Mouse (Mus musculus): Measurements from ENCODE around the gene Casz1.

The Casz1 gene

GRCm38 (mm10) chr4:148930721-148931229 lies 126.5 kb downstream of the Casz1 start:
- in situ Hi-C loops (cut with MboI, MseI), result no loop called here

- in situ Hi-C loops (cut with MboI, MseI), result no loop called here
These were observed 128.9 kb downstream of the Casz1 start for GRCm38 (mm10) chr4:148933109-148933508.

GRCm38 (mm10) chr4:148935211-148935610 lies 131.0 kb downstream of the Casz1 start:
- in situ Hi-C loops (cut with MboI, MseI), result no loop called here

- in situ Hi-C loops (cut with MboI, MseI), result no loop called here
These were observed 131.9 kb downstream of the Casz1 start for GRCm38 (mm10) chr4:148936111-148936510.

GRCm38 (mm10) chr4:148936727-148937126 lies 132.5 kb downstream of the Casz1 start:
- in situ Hi-C loops (cut with MboI, MseI), result no loop called here

- in situ Hi-C loops (cut with MboI, MseI), result no loop called here
These were observed 134.3 kb downstream of the Casz1 start for GRCm38 (mm10) chr4:148938546-148938945.

- in situ Hi-C loops (cut with MboI, MseI), result no loop called here
These were observed 136.5 kb downstream of the Casz1 start for GRCm38 (mm10) chr4:148940674-148941211.

- in situ Hi-C loops (cut with MboI, MseI), result no loop called here
These were observed 137.1 kb downstream of the Casz1 start for GRCm38 (mm10) chr4:148941321-148941720.

- in situ Hi-C loops (cut with MboI, MseI), result no loop called here
These were observed 138.9 kb downstream of the Casz1 start for GRCm38 (mm10) chr4:148943099-148943498.

GRCm38 (mm10) chr4:148945476-148945881 lies 141.2 kb downstream of the Casz1 start:
- in situ Hi-C loops (cut with MboI, MseI), result no loop called here

GRCm38 (mm10) chr4:148946071-148946470 lies 141.8 kb downstream of the Casz1 start:
- in situ Hi-C loops (cut with MboI, MseI), result no loop called here

- in situ Hi-C loops (cut with MboI, MseI), result no loop called here
These were observed 143.7 kb downstream of the Casz1 start for GRCm38 (mm10) chr4:148947833-148948388.

GRCm38 (mm10) chr4:148950487-148950886 lies 146.3 kb downstream of the Casz1 start:
- in situ Hi-C loops (cut with MboI, MseI), result no loop called here

- in situ Hi-C loops (cut with MboI, MseI), result no loop called here
These were observed 146.9 kb downstream of the Casz1 start for GRCm38 (mm10) chr4:148950932-148951650.

- in situ Hi-C loops (cut with MboI, MseI), result no loop called here
These were observed 147.6 kb downstream of the Casz1 start for GRCm38 (mm10) chr4:148951821-148952291.

GRCm38 (mm10) chr4:148952328-148953222 lies 148.3 kb downstream of the Casz1 start:
- in situ Hi-C loops (cut with MboI, MseI), result no loop called here

GRCm38 (mm10) chr4:148955131-148955813 lies 151.0 kb downstream of the Casz1 start:
- in situ Hi-C loops (cut with MboI, MseI), result no loop called here

- in situ Hi-C loops (cut with MboI, MseI), result no loop called here
These were observed 155.8 kb downstream of the Casz1 start for GRCm38 (mm10) chr4:148960011-148960410.

GRCm38 (mm10) chr4:148961081-148961480 lies 156.9 kb downstream of the Casz1 start:
- in situ Hi-C loops (cut with MboI, MseI), result no loop called here

- in situ Hi-C loops (cut with MboI, MseI), result no loop called here
These were observed 157.9 kb downstream of the Casz1 start for GRCm38 (mm10) chr4:148962096-148962495.
